Mouse (Mus musculus): ENCODE data around the gene Gm10322. TPM values are rescaled to one million over a fixed set of nuclear protein-coding genes. Genes with fewer than 3 reads are reported as not detected.

Gm10322 gene
- polyA plus RNA-seq (2015; fragmentation: Nextera tagmentation; extraction: Ambion mirVana), result 0.64 TPM in 1 of 2 replicates, not detected in the other

DNA sequence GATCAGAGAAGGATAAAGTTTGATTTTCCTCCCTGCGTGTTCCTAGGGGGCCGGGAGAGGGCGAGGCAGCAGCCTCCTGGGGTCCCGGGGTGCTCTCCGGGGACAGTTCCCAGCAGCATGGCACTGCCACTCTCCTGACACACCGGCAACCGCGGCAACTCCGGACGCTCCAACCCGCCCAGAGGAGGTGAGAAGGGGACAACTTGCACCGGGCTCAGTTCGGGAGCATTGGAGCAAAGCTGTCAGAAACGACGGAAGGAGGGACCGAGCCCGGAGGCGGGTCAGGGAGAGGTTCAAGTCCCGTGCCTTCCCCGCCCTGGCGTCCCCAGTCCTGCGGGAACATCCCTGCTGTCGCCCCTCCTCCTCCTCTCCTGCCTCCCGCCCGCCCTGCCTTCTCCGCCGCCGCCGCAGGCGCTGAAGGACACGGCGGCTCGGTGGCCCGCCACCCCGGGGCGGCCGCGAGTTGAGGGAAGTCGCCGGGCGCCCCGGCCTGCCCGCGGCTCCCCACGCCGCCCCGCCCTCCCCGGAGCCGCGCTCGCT lies at the start of gene Gm10322:
Gene Gm10322, plus strand, starts transcription at position 83 of the 540 bp plus-strand sequence.
- no peaks in the 10 kb centered on the region for H3K36me3 ChIP-seq
- H3K9me3 ChIP-seq, result no peaks in the 10 kb centered on the region
- H3K4me3 ChIP-seq, result peak within 1 kb of the TSS; percentile 87
- peak; percentile 81 for ATAC-seq (ENCODE audit: low FRiP score)
- H3K9ac ChIP-seq, result peak within 1 kb of the TSS; percentile 91
- H3K4me1 ChIP-seq (replicated peaks), result peaks cover 26% of the 10 kb centered on the region
- H3K27ac ChIP-seq, result peak within 1 kb of the TSS; percentile 94
- H3K27me3 ChIP-seq, result no peaks in the 10 kb centered on the region
- peak within 1 kb of the TSS; percentile 84 for H3K4me2 ChIP-seq
- under 1% methylated on average over 42 of the region's 51 CpGs for WGBS

GRCm38 (mm10) chr10:59566968-59567367 lies 48.9 kb upstream of the Gm10322 start:
- no peak for ATAC-seq (ENCODE audit: low FRiP score)
- H3K27me3 ChIP-seq, result no peaks in the 10 kb centered on the region
- 91% methylated on average over 13 of the region's 13 CpGs for WGBS

DNA sequence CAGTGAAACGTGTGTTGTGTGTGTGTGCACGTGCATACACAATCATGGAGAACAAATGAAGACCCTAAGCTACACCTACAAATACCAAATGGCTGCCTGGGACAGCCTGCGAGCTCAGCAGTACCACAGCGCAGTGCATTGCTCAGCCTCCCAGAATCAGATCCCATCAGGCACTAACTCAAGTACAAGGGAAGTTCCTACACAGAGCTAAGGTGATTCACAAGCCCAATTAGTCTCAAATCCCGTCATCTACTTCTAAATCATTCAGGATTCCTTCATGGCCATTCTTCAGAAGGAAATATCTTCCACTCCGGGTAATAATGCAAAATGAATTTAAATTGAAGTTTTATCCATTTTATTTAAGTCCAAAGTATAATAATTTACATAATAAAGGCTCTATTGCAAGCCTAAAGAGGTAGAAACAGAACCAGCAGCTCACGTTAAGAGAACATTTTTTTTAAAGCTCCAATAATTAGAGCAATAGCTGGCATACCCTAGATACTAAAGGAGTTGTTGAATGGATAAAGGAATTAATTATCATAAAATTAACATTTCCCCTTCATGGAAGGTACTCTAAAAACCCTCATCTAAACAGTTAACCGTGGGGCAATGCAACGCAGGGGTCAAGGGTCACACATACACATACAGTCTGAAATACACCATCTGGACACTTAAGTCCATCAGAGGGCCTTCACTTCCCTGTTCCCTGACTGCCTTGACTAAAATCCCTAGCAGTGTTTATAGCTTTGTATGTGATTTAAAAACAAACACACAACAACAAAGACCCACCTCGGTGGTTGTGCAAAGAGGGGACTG lies 47.0 kb upstream of the Gm10322 start:
- Histone ChIP-seq H3K9ac (no peak overlapping the region), H3K36me3 (no peaks in the 10 kb centered on the region), H3K9me3 (peaks cover 13% of the 10 kb centered on the region), H3K4me1 (replicated peaks) (0 out of 2 replicates have a peak, but pooled peaks cover 7% of the 10 kb centered on the region), H3K4me2 (no peak overlapping the region), H3K27ac (no peak overlapping the region), H3K4me3 (no peak overlapping the region), H3K27me3 (no peaks in the 10 kb centered on the region)
- 67% methylated on average over 10 of the region's 10 CpGs for WGBS
- no peak for ATAC-seq (ENCODE audit: low FRiP score)

More at GRCm38 (mm10) chr10:59566968-59567367, 48.9 kb upstream of the Gm10322 start:
- Histone ChIP-seq H3K4me1 (replicated peaks) (0 out of 2 replicates have a peak, but pooled peaks cover 7% of the 10 kb centered on the region), H3K9ac (no peak overlapping the region), H3K4me3 (no peak overlapping the region), H3K9me3 (peaks cover under 1% of the 10 kb centered on the region; the same call in 1 of the 2 replicates), H3K36me3 (no peaks in the 10 kb centered on the region), H3K27ac (no peak overlapping the region), H3K4me2 (no peak overlapping the region)

GRCm38 (mm10) chr10:59569481-59569869 lies 46.4 kb upstream of the Gm10322 start:
- Histone ChIP-seq H3K9me3 (peaks cover 16% of the 10 kb centered on the region), H3K4me2 (no peak overlapping the region), H3K27me3 (no peaks in the 10 kb centered on the region), H3K4me3 (no peak overlapping the region), H3K36me3 (no peaks in the 10 kb centered on the region), H3K4me1 (replicated peaks) (0 out of 2 replicates have a peak, but pooled peaks cover 7% of the 10 kb centered on the region), H3K9ac (no peak overlapping the region), H3K27ac (no peak overlapping the region)
- ATAC-seq (ENCODE audit: low FRiP score), result no peak
- 88% methylated on average over 1 of the region's 1 CpGs for WGBS

DNA sequence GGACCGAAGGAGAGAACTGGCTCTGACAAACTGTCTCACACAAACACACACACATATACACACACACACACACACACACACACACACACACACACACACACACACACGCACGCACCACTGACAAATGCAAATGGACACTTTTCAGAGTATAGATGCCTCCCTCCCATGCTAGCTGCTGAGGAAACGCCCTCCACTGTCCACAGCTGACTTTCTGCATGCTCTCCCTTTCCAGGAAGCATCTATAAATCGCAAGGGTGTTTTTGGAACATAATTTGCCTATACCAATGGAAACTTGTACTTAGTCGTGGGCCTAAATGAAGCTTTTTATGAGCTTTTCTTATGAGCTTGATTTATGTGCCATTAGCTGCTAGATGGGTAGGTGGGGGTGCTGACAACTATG lies 45.5 kb upstream of the Gm10322 start:
- Histone ChIP-seq H3K4me3 (no peak overlapping the region), H3K9ac (no peak overlapping the region), H3K4me1 (replicated peaks) (0 out of 2 replicates have a peak, but pooled peaks cover 6% of the 10 kb centered on the region), H3K4me2 (no peak overlapping the region), H3K9me3 (peaks cover 16% of the 10 kb centered on the region), H3K27me3 (no peaks in the 10 kb centered on the region), H3K36me3 (no peaks in the 10 kb centered on the region), H3K27ac (no peak overlapping the region)
- no peak for ATAC-seq (ENCODE audit: low FRiP score)
- WGBS, result 78% methylated on average over 6 of the region's 6 CpGs

DNA sequence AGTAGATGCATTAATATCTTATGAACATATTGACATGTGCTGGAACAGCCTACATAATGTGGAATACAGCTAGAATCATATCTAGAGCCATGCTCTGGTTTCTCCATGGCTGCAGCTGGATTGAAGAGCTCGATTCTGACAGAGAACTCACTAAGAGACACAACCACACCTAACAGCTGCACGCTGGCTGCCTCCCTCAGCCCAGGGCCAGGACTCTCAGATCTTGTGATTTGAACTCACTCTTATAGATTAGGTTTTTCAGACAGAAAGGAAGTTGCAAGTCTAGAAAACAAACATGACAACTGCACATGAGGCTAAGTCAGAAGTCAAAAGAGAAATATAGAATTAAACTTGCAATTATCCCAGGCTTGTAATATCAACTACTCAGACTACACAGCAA lies 45.1 kb upstream of the Gm10322 start:
- H3K4me3 ChIP-seq, result no peak overlapping the region
- no peaks in the 10 kb centered on the region for H3K36me3 ChIP-seq
- H3K4me2 ChIP-seq, result no peak overlapping the region
- H3K4me1 ChIP-seq (replicated peaks), result 0 out of 2 replicates have a peak, but pooled peaks cover 4% of the 10 kb centered on the region
- H3K9ac ChIP-seq, result no peak overlapping the region
- H3K9me3 ChIP-seq, result peaks cover 16% of the 10 kb centered on the region
- WGBS, result 86% methylated on average over 2 of the region's 2 CpGs
- H3K27me3 ChIP-seq, result no peaks in the 10 kb centered on the region
- H3K27ac ChIP-seq, result no peak overlapping the region
- no peak for ATAC-seq (ENCODE audit: low FRiP score)

- no peak for ATAC-seq (ENCODE audit: low FRiP score)
- H3K9me3 ChIP-seq, result peaks cover 16% of the 10 kb centered on the region
- H3K9ac ChIP-seq, result no peak overlapping the region
- no peak overlapping the region for H3K27ac ChIP-seq
- WGBS, result 93% methylated on average over 4 of the region's 4 CpGs
- H3K4me3 ChIP-seq, result no peak overlapping the region
- H3K4me2 ChIP-seq, result no peak overlapping the region
- H3K4me1 ChIP-seq (replicated peaks), result peaks cover 4% of the 10 kb centered on the region
- H3K27me3 ChIP-seq, result no peaks in the 10 kb centered on the region
- no peaks in the 10 kb centered on the region for H3K36me3 ChIP-seq
Measured at GRCm38 (mm10) chr10:59571273-59571672, 44.6 kb upstream of the Gm10322 start.

DNA sequence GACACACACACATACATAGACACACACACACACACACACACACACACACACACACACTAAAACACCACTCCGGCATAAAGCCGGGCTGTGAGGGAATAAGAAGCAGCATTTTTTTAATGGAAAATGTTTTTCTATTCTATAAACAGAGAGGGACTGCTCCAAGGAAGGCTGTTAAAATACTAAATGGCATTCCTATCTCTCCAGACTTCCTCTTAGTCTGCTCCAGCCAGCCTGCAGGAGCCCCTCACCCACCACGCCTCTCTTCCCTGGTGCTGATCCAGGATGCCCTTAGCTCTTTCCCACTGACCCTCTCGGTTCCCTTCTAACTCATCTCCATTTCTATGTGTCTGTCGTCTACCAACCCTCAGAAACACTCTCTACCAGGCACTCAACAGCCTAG lies 43.9 kb upstream of the Gm10322 start:
- WGBS, result 96% methylated on average over 5 of the region's 5 CpGs
- H3K4me3 ChIP-seq, result no peak overlapping the region
- peaks cover 6% of the 10 kb centered on the region for H3K4me1 ChIP-seq (replicated peaks)
- no peak overlapping the region for H3K4me2 ChIP-seq
- peaks cover 16% of the 10 kb centered on the region for H3K9me3 ChIP-seq
- no peaks in the 10 kb centered on the region for H3K36me3 ChIP-seq
- ATAC-seq (ENCODE audit: low FRiP score), result no peak
- H3K27me3 ChIP-seq, result no peaks in the 10 kb centered on the region
- H3K27ac ChIP-seq, result no peak overlapping the region
- H3K9ac ChIP-seq, result no peak overlapping the region

GRCm38 (mm10) chr10:59576305-59576704 lies 39.6 kb upstream of the Gm10322 start:
- WGBS, result 53% methylated on average over 5 of the region's 5 CpGs
- no peak overlapping the region for H3K9ac ChIP-seq
- no peaks in the 10 kb centered on the region for H3K36me3 ChIP-seq
- H3K4me3 ChIP-seq, result no peak overlapping the region
- H3K27ac ChIP-seq, result no peak overlapping the region
- ATAC-seq (ENCODE audit: low FRiP score), result no peak
- no peak overlapping the region for H3K4me2 ChIP-seq
- peaks cover 16% of the 10 kb centered on the region for H3K9me3 ChIP-seq
- H3K4me1 ChIP-seq (replicated peaks), result peaks cover 20% of the 10 kb centered on the region
- H3K27me3 ChIP-seq, result no peaks in the 10 kb centered on the region

DNA sequence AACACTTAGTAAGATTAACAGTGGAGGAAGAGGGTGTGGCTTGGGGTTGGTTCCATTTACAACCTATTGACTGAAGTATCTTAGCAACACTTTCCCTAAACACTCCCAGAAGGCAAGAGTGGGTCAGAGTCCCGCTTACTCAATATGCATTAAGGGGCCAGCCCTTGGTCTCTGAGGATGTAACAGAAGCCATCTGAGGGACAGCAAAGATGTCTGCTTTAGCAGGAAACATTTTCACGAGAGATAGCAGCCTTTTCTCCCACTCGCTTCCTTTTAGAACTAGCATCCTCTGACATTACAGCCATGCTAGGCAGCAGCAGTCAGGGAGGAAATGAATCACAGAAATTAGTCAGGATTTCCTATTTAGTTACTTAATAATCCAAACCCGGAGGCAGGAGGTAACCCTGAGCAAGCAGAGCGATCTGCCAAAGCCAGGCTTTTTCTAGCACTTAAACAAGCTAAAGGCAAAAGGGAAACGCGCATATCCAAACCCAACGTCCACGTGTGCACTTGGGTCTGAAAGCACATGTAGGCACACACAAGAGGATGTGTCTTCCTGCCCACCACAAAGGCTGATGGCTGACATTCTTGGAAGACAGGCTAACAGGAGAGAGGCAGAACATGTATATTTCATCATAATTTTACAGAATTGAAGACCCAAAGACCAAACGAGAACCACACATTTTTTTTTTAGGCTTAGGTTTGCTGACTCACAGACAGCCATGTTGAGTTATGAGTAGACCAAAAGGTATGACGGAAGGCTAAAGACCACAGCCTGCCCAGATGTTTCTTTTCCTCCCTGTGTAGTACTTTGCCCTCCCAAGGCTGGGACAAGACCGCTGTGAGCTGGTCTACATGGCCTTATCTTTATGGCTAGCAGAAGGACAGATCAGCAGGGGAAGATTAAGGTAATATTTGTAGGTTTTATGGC lies 37.7 kb upstream of the Gm10322 start:
- no peaks in the 10 kb centered on the region for H3K36me3 ChIP-seq
- peaks cover 20% of the 10 kb centered on the region for H3K4me1 ChIP-seq (replicated peaks)
- H3K4me3 ChIP-seq, result no peak overlapping the region
- no peak overlapping the region for H3K9ac ChIP-seq
- ATAC-seq (ENCODE audit: low FRiP score), result no peak
- peaks cover 9% of the 10 kb centered on the region for H3K9me3 ChIP-seq
- H3K4me2 ChIP-seq, result no peak overlapping the region
- WGBS, result 69% methylated on average over 12 of the region's 12 CpGs
- no peaks in the 10 kb centered on the region for H3K27me3 ChIP-seq
- H3K27ac ChIP-seq, result peak overlapping the region; percentile 31

- 86% methylated on average over 3 of the region's 3 CpGs for WGBS
- H3K4me2 ChIP-seq, result no peak overlapping the region
- no peak overlapping the region for H3K4me3 ChIP-seq
- H3K9me3 ChIP-seq, result no peaks in the 10 kb centered on the region
- no peak overlapping the region for H3K27ac ChIP-seq
- H3K27me3 ChIP-seq, result no peaks in the 10 kb centered on the region
- no peak for ATAC-seq (ENCODE audit: low FRiP score)
- H3K4me1 ChIP-seq (replicated peaks), result peaks cover 20% of the 10 kb centered on the region
- H3K36me3 ChIP-seq, result no peaks in the 10 kb centered on the region
- no peak overlapping the region for H3K9ac ChIP-seq
Measured at GRCm38 (mm10) chr10:59579645-59580044, 36.2 kb upstream of the Gm10322 start.

- Histone ChIP-seq H3K36me3 (no peaks in the 10 kb centered on the region), H3K4me2 (no peak overlapping the region), H3K4me3 (no peak overlapping the region), H3K4me1 (replicated peaks) (peaks cover 20% of the 10 kb centered on the region), H3K9ac (no peak overlapping the region), H3K27ac (no peak overlapping the region), H3K27me3 (no peaks in the 10 kb centered on the region), H3K9me3 (no peaks in the 10 kb centered on the region)
- 89% methylated on average over 3 of the region's 3 CpGs for WGBS
- no peak for ATAC-seq (ENCODE audit: low FRiP score)
Measured at GRCm38 (mm10) chr10:59580593-59581149, 35.2 kb upstream of the Gm10322 start.

Measured in hindbrain, embryonic 13.5 days (tissue).